9 mouse cellular contexts compared by ENCODE assay signal in the genomic region with DNA sequence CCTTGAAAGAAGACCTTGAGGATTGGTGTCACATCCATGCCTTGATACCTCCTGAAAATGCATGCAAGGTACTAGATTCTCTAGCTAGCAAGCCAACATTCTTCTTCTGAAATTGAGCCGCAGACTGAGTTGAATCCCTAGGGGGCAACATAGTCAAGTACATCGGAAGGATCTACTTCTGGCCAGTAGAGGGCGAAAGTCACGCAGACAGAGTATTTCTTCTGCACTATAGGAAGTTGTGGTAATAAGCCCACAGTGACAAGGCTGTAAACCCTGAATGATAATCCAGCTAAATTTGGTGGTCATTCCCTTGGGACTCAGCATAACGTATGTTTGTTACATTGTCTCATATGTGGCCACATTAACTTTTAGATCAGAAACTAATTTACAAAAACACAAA. TPM values are rescaled to one million over a fixed set of nuclear protein-coding genes. Genes with fewer than 3 reads are reported as not detected.
DNase-seq lines count a peak whose midpoint lies in the region; ATAC-seq and TF ChIP-seq lines count a peak whose summit lies in the region.
"Had no signal": no experiment of that assay in that cellular context is flagged by ENCODE, and none has a peak within 500 bp of the region (broad histone marks: within the 10 kb centered on the region; RNA-seq: fewer than 3 reads in every experiment).

No protein-coding gene starts in this region.

- H3K4me1 ChIP-seq in ES-E14 (ENCODE audit: control insufficient read depth in 2 of 2, insufficient read depth in 2 of 2, low read length in 2 of 2, poor library complexity in 1 of 2) = no peaks in the 10 kb centered on the region
- H3K4me1 ChIP-seq in forebrain, embryonic 11.5 days (replicated peaks; ENCODE audit: control insufficient read depth, insufficient read depth, low read length) = no peaks in the 10 kb centered on the region
- H3K4me1 ChIP-seq in lung, adult 2 months (ENCODE audit: control insufficient read depth, insufficient read depth, low read length) = no peaks in the 10 kb centered on the region; the same call in 1 of the 2 replicates

- H3K9me3 ChIP-seq in ES-E14 (ENCODE audit: control insufficient read depth, insufficient read depth, low read depth, low read length) = no peaks in the 10 kb centered on the region
- no peaks in the 10 kb centered on the region for H3K9me3 ChIP-seq in forebrain, embryonic 11.5 days (ENCODE audit: control insufficient read depth, low read length)

- no peaks in the 10 kb centered on the region for H3K27me3 ChIP-seq in forebrain, embryonic 11.5 days (ENCODE audit: control insufficient read depth, insufficient read depth, low read length)

- H3K27ac ChIP-seq in ES-E14 (ENCODE audit: insufficient read depth, low read depth, low read length, poor library complexity, severe bottlenecking) = no peak overlapping the region
- no peak overlapping the region for H3K27ac ChIP-seq in forebrain, embryonic 11.5 days (ENCODE audit: low read depth, low read length)
- H3K27ac ChIP-seq: macrophage had no signal

- peak; percentile 60; the same call in 1 of the 2 replicates for ATAC-seq in forebrain, embryonic 11.5 days (replicated peaks; ENCODE audit: low FRiP score)
- ATAC-seq in hematopoietic stem cell, adult 5-6 weeks (replicated peaks in 1 of 2; ENCODE audit: insufficient read depth in 1 of 2, low FRiP score in 2 of 2, low TSS enrichment in 1 of 2, low read depth in 1 of 2, poor library complexity in 2 of 2, severe bottlenecking in 2 of 2) = peak; percentile 82 to 84

- H3K4me2 ChIP-seq in forebrain, embryonic 11.5 days (ENCODE audit: low read depth, low read length, severe bottlenecking) = no peak overlapping the region

- no peaks in the 10 kb centered on the region for H3K36me3 ChIP-seq in ES-E14 (ENCODE audit: control insufficient read depth, insufficient read depth, low read length, poor library complexity, severe bottlenecking)
- no peaks in the 10 kb centered on the region for H3K36me3 ChIP-seq in forebrain, embryonic 11.5 days (ENCODE audit: control insufficient read depth, insufficient read depth, low read length)

- DNase-seq in ES-E14 (ENCODE audit: low read depth, low spot score) = peak; percentile 57
- peak; percentile 75 for DNase-seq in c-Kit-positive CD71-positive TER-119-negative erythroid progenitor cells, embryonic 14.5 days (ENCODE audit: low read depth)
- DNase-seq in forebrain, embryonic 11.5 days (ENCODE audit: low spot score) = peak; percentile 75
- DNase-seq in layer of hippocampus, adult 18-20 months (ENCODE audit: low spot score in 2 of 2) = peak; percentile 71 to 92
- peak; percentile 44 for DNase-seq in lung, adult 2 months
- peak; percentile 56 for DNase-seq in retina, adult 2 months (ENCODE audit: low read depth, low spot score)
- peak; percentile 84 for DNase-seq in thymus, postnatal 14 days

- H3K9ac ChIP-seq in ES-E14 (ENCODE audit: insufficient read depth, low read depth, low read length, poor library complexity, severe bottlenecking) = no peak overlapping the region
- H3K9ac ChIP-seq in forebrain, embryonic 11.5 days (ENCODE audit: low read length) = no peak overlapping the region

- 6% methylated on average over 5 of the region's 5 CpGs for WGBS in forebrain, embryonic 11.5 days
- 0% methylated on average over 5 of the region's 5 CpGs for WGBS in lung, adult 2 months

- in situ Hi-C loops in ES-E14 (cut with MboI; ENCODE audit: low sequenced_read_pairs in 2 of 2, unreplicated experiment in 2 of 2) = no loop called here

- no peak for TF ChIP-seq POLR2A in lung, adult 2 months (IDR thresholded peaks at IDR 0.05; ENCODE audit: borderline replicate concordance, extremely low read depth, low read depth, low read length)

- peak; percentile 73 for TF ChIP-seq CTCF in lung, adult 2 months (IDR thresholded peaks at IDR 0.05; ENCODE audit: insufficient read depth, low read length)

- H3K4me3 ChIP-seq in ES-E14 (ENCODE audit: insufficient read depth in 1 of 2, low read depth in 1 of 2, low read length in 2 of 2, poor library complexity in 1 of 2, severe bottlenecking in 1 of 2) = no peak overlapping the region
- no peak overlapping the region for H3K4me3 ChIP-seq in forebrain, embryonic 11.5 days (ENCODE audit: low read depth, low read length)
- H3K4me3 ChIP-seq in lung, adult 2 months (replicated peaks; ENCODE audit: extremely low read depth, low read depth, low read length) = no peak overlapping the region

TF ChIP-seq in ES-E14, 5 proteins besides CTCF, POLR2A, EP300 and RAD21:
- TF ChIP-seq HCFC1 (IDR thresholded peaks at IDR 0.05; ENCODE audit: borderline replicate concordance, insufficient read depth, low read length) (no peak), ZC3H11A (IDR thresholded peaks at IDR 0.05; ENCODE audit: borderline replicate concordance, low read depth, low read length) (peak; percentile 93), MAFK (IDR thresholded peaks at IDR 0.05; ENCODE audit: insufficient read depth, low read depth, low read length) (no peak), ZNF384 (IDR thresholded peaks at IDR 0.05; ENCODE audit: low read depth, low read length) (no peak), CHD2 (IDR thresholded peaks at IDR 0.05; ENCODE audit: low read depth, low read length) (no peak)

RNA-seq across cellular contexts. Expression of gene Snx9, which starts 45.3 kb away (rescaled TPM):
- total RNA-seq in ES-E14 (2012; rRNA removed) = 8.2 and 8.8 TPM in 2 replicates
- polyA plus RNA-seq in forebrain, embryonic 11.5 days (2014; fragmentation: Nextera tagmentation; extraction: Ambion mirVana) = 19.0 and 19.6 TPM in 2 replicates
- total RNA-seq in hematopoietic stem cell, adult 5-6 weeks (2017) = 28.5 and 28.8 TPM in 2 replicates
- 10 to 100 TPM; 15.2 to 15.3 TPM for total RNA-seq in layer of hippocampus, adult 18-20 months (2021)
- polyA plus RNA-seq in lung, adult 2 months (2012; rRNA removed) = 26.7 and 31.4 TPM in 2 replicates
